Mouse (Mus musculus) neutrophil, adult 5-6 weeks (primary cell): ENCODE measurements around the gene Tent5c. TPM values are rescaled to one million over a fixed set of nuclear protein-coding genes. Genes with fewer than 3 reads are reported as not detected.
"Not testable (repeated sequence)": the region's sequence is repeated elsewhere in the genome, so short reads cannot be mapped to it uniquely, and the experiment has no call there.

Experiments
- ATAC-seq: fragments of 151-379, 151-347 bp; 2 replicates; pipeline ENCODE4 v1.8.0; 2017; ENCODE audit warnings: mild to moderate bottlenecking, moderate TSS enrichment; ENCODE audit not compliant: insufficient number of reproducible peaks, poor library complexity, low FRiP score, severe bottlenecking; ENCODE audit errors: extremely low read depth
- total RNA-seq: library from RNA; stranded (forward); fragments of 200-1000 nt; gene quantifications from 2 replicates; pipeline ENCODE4 v1.2.3, GENCODE M21; 2017

The Tent5c gene
- total RNA-seq, 1 experiment from 2014 or later = 107 TPM

DNA sequence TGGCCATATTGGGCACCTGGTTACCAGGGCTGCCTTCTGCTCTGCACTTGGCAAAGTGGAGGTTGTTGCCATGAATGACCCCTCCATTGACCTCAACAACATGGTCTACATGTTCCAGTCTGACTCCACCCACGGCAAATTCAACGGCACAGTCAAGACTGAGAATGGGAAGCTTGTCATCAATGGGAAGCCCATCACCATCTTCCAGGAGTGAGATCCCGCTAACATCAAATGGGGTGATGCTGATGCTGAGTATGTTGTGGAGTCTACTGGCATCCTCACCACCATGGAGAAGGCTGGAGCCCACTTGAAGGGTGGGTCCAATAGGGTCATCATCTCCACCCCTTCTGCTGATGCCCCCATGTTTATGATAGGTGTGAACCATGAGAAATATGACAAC, 75.5 kb downstream of the Tent5c start:
- ATAC-seq = not testable (repeated sequence)

DNA sequence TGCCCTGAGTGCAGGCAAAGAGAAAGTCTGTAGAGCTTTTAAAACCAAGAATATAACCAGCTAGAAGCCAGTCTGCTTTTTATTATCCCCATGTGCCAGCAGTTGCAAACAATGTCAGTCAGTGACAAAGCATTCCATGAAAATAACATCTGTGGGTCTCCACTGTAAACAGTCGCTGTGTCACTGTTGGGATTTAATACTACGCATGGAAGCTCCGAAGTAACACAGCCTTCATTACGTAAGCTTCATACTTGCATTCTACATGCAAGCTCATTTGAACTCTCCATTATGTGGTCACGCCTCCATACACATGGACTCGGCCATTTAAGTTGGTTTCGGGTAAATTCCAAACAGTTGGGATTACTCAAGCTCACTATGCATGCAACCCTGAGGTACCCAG, 77.2 kb downstream of the Tent5c start:
- no peak for ATAC-seq

DNA sequence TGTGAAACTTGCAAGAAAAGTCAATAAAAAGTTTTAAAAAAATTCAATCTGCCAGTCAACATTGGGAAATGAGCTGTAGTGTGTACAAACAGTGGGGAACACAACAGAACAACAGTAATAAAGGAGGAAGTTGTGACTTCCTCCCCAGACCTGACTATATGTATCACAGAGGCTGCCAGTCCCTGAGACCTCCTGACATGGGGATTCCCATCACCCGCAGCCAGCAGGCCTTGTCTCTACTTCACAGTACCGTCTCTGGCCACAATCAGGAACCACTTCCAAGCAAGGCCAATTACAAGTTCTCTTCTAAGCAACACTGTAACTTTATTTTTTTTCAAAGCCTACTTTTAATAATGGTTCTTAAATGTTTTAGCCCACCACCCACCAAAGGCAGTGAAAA, 79.8 kb downstream of the Tent5c start:
- ATAC-seq = peak; percentile 33; the same call in 1 of the 2 replicates

DNA sequence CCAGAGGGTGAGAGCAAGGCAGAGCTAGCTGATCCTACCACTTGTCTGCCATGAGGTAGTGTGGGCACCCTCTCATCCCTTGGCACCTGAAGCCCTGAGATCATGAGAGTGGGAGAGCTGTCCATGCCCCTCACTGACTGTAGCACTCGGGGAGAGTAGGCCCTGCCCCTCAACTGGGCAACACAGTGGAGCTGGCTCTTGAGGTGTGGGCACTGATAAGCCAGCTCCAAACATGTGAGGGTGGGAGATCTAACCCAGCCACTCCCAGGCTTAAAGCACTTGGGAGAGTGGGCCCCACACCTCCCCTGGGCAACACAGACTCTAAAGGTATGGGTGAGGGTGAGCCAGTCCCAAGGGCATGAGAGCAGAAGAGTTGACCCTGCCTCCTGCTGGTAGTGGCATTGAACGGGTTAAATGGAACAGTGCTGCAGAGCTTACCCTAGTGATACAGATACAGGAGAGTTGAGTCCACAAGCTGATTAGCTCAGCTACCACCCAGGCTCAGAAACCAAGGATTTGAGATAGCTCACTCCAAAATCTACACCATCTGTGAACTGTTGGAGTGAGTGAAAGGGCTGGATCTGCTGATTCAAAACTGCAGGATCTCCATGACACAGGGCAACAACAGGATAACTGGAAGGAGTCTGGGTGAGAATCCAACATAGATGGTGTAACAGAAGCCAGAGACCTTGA, 80.6 kb downstream of the Tent5c start:
- ATAC-seq = 0 out of 2 replicates have a peak, but pooled peaks have one; percentile 16

DNA sequence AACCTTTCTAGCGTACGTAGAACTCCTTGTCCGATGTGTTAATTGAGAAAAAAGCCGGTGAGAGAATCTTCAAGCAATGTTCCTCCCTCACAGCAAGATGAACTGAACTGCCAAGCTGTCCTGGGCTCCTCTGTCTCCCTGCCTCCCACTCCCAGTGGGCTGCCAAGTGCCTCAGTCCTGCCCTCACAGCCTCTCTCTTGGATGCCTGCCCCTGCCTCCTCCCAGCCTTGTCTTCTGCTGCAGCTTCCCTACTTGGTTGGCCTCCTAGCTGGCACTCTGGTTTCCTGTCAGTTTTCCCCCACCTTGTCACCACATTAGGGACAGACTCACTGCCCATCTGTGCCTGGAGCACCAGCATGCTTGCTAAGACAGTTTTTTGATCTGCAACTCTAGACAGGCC, 86.5 kb downstream of the Tent5c start:
- no peak for ATAC-seq

Other genes with a start within 250 kb of the Tent5c start
- gene Man1a2, start 196.2 kb upstream of the Tent5c start, total RNA-seq = 94.5 and 97.1 TPM in 2 replicates